Mouse (Mus musculus): ENCODE results near the gene Bst1.

- TF ChIP-seq CTCF (IDR thresholded peaks at IDR 0.05; ENCODE audit: low read depth) (no peak), EP300 (IDR thresholded peaks at IDR 0.05; ENCODE audit: low read depth) (no peak)
Measured at GRCm38 (mm10) chr5:43787976-43788752, 30.5 kb upstream of the Bst1 start.
